Mouse (Mus musculus): ENCODE data around the gene Aif1l. TPM values are rescaled to one million over a fixed set of nuclear protein-coding genes. Genes with fewer than 3 reads are reported as not detected.
A peak's percentile ranks its signal among the peaks of the same experiment; 100 is the strongest.

Gene Aif1l
- 14.8 and 15.6 TPM in 2 replicates for polyA plus RNA-seq (2014; fragmentation: Nextera tagmentation; extraction: Ambion mirVana)

DNA sequence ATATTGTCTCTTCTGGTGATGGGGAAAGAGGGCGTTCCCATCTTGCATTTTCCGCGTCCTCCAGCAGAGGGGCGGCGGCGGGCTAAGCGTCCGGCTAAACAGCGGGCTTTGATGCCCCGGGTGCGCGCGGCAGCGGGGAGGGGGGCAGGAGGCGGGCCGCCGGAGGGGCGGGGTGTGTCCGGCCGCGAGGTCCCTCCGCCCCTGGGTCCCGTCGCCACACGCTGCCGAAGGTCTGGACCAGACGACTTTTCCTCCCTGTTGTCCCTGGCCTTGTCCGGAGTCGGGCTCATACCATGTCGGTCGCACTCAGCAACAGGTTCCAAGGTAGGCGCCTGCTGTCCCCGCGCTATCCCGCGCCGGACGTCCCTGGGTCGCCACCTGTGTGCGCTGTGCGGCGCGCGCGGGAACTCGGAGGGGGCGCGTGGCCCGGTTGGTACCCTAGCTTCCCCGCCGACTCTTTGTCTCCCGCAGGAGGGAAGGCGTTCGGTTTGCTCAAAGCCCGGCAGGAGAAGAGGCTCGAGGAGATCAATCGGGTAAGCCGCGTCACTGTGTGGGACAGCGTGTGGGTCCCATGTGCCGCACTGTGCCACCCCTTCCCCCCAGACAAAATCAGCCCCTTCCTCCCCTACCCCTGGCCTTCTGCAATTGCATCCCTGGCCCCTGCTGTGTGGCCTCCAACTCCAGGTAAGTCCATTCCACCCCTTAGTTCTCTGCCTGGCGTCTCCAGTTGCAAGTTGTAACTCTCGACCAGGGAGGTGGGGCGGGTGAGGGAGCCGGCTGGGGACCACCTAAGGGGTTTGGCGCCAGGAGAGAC is at the start of gene Aif1l:
Gene Aif1l, plus strand, starts transcription at position 82 of the 814 bp plus-strand sequence.
- Histone ChIP-seq H3K4me3 (ENCODE audit: low read depth, low read length) (peak within 1 kb of the TSS; percentile 62), H3K4me2 (peak within 1 kb of the TSS; percentile 88), H3K36me3 (ENCODE audit: control insufficient read depth, insufficient read depth, low read length) (no peaks in the 10 kb centered on the region), H3K9me3 (ENCODE audit: control insufficient read depth, low read length) (no peaks in the 10 kb centered on the region), H3K27me3 (replicated peaks; ENCODE audit: control insufficient read depth, insufficient read depth, low read length) (peaks cover 36% of the 10 kb centered on the region), H3K4me1 (replicated peaks; ENCODE audit: control insufficient read depth, insufficient read depth, low read length) (no peaks in the 10 kb centered on the region; the same call in 1 of the 2 replicates), H3K27ac (ENCODE audit: low read depth, low read length) (no peak within 1 kb of the TSS), H3K9ac (ENCODE audit: low read depth, low read length) (peak within 1 kb of the TSS; percentile 56)
- WGBS = under 1% methylated on average over 58 of the region's 66 CpGs
- ATAC-seq (replicated peaks; ENCODE audit: low FRiP score) = 0 out of 2 replicates have a peak, but pooled peaks have one; percentile 29
- DNase-seq (ENCODE audit: low spot score) = peak; percentile 70

DNA sequence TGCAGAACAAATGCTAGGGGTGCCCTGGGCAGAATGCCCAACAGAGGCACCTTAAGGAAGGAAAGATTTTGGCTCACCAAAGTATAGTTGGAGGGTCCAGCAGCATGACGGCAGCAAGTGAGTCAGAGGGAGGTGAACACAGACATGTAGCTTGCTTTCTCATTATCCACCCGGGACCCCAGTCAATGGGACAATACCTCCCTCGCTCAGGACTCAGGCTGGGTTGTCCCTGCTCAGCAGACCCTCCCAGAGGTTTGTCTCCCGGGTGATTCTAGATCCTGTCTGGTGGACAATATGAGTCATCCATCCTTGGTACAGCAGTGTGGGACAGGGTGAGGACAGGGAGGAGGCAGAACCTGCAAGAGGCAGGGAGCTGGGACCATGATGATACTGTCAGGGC is 49.0 kb upstream of the Aif1l start:
- Histone ChIP-seq H3K9me3 (ENCODE audit: control insufficient read depth, low read length) (no peaks in the 10 kb centered on the region), H3K27ac (ENCODE audit: low read depth, low read length) (no peak overlapping the region), H3K9ac (ENCODE audit: low read depth, low read length) (no peak overlapping the region), H3K4me3 (ENCODE audit: low read depth, low read length) (no peak overlapping the region), H3K4me1 (replicated peaks; ENCODE audit: control insufficient read depth, insufficient read depth, low read length) (0 out of 2 replicates have a peak, but pooled peaks cover 2% of the 10 kb centered on the region), H3K27me3 (replicated peaks; ENCODE audit: control insufficient read depth, insufficient read depth, low read length) (peaks cover 3% of the 10 kb centered on the region; the same call in 1 of the 2 replicates), H3K4me2 (no peak overlapping the region), H3K36me3 (ENCODE audit: control insufficient read depth, insufficient read depth, low read length) (no peaks in the 10 kb centered on the region)
- 69% methylated on average over 4 of the region's 4 CpGs for WGBS
- DNase-seq (ENCODE audit: low spot score) (no peak), ATAC-seq (replicated peaks; ENCODE audit: low FRiP score) (no peak)

DNA sequence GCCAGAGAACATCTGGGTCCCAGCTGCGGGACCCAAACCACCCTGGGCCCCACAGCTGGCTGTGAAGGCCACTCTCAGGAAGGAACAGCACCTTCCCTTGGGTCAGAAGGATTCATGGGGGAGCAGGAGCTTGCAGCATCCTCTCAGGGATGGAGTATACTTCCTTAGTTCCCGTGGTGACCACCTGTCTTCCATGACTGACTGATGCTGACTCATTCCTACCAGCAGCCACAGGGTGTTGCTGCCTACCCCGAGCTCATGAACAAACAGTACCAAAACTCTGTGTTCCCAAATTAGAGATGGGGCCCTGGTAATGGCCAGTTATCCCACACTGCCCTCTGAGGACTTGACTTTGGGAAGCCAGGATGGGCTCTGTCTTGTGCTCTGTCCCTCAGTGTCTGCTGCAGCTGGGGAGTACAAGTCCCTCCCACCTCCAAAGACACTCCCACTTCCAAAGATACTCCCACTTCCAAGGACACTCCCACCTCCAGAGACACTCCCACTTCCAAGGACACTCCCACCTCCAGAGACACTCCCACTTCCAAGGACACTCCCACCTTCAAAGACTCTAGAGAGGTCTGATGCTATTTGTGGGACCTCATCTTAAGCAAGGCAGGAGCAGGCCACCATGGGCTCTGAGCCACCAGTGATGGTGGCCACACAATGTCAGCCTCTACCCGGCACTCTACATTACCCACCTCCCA is 48.1 kb upstream of the Aif1l start:
- H3K9me3 ChIP-seq (ENCODE audit: control insufficient read depth, low read length) = no peaks in the 10 kb centered on the region
- H3K9ac ChIP-seq (ENCODE audit: low read depth, low read length) = no peak overlapping the region
- DNase-seq (ENCODE audit: low spot score) (no peak), ATAC-seq (replicated peaks; ENCODE audit: low FRiP score) (no peak; the same call in 1 of the 2 replicates)
- H3K4me2 ChIP-seq = no peak overlapping the region
- H3K4me3 ChIP-seq (ENCODE audit: low read depth, low read length) = no peak overlapping the region
- no peak overlapping the region for H3K27ac ChIP-seq (ENCODE audit: low read depth, low read length)
- 0 out of 2 replicates have a peak, but pooled peaks cover 2% of the 10 kb centered on the region for H3K4me1 ChIP-seq (replicated peaks; ENCODE audit: control insufficient read depth, insufficient read depth, low read length)
- 51% methylated on average over 4 of the region's 4 CpGs for WGBS
- H3K27me3 ChIP-seq (replicated peaks; ENCODE audit: control insufficient read depth, insufficient read depth, low read length) = peaks cover 3% of the 10 kb centered on the region; the same call in 1 of the 2 replicates
- H3K36me3 ChIP-seq (ENCODE audit: control insufficient read depth, insufficient read depth, low read length) = no peaks in the 10 kb centered on the region

DNA sequence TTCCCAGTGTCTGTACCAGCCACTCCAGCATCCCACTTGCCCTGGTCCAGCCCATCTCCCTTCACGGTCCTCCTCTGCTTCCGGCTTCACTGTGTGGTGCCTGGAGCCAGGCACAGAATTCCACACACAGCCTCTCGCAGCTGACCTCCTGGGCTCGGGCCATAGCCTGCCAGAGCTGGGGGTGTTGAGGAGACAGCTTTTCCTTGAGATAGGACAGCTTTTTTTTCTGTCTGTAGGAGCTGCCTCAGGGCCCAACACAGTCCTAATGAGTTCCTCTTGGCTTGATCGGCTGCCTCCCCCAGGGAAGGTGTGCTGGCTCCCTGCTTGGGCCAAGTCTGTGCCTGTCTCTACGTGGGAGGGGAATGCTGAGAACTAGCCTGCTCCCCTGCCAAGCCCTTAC is 45.9 kb upstream of the Aif1l start:
- Histone ChIP-seq H3K4me3 (ENCODE audit: low read depth, low read length) (no peak overlapping the region), H3K4me2 (no peak overlapping the region), H3K9ac (ENCODE audit: low read depth, low read length) (no peak overlapping the region), H3K9me3 (ENCODE audit: control insufficient read depth, low read length) (no peaks in the 10 kb centered on the region), H3K27ac (ENCODE audit: low read depth, low read length) (peak overlapping the region; percentile 25; the same call in 1 of the 2 replicates), H3K36me3 (ENCODE audit: control insufficient read depth, insufficient read depth, low read length) (no peaks in the 10 kb centered on the region), H3K27me3 (replicated peaks; ENCODE audit: control insufficient read depth, insufficient read depth, low read length) (peaks cover 3% of the 10 kb centered on the region; the same call in 1 of the 2 replicates), H3K4me1 (replicated peaks; ENCODE audit: control insufficient read depth, insufficient read depth, low read length) (0 out of 2 replicates have a peak, but pooled peaks cover 2% of the 10 kb centered on the region)
- no peak for ATAC-seq (replicated peaks; ENCODE audit: low FRiP score)
- DNase-seq (ENCODE audit: low spot score) = no peak
- 22% methylated on average over 6 of the region's 6 CpGs for WGBS

DNA sequence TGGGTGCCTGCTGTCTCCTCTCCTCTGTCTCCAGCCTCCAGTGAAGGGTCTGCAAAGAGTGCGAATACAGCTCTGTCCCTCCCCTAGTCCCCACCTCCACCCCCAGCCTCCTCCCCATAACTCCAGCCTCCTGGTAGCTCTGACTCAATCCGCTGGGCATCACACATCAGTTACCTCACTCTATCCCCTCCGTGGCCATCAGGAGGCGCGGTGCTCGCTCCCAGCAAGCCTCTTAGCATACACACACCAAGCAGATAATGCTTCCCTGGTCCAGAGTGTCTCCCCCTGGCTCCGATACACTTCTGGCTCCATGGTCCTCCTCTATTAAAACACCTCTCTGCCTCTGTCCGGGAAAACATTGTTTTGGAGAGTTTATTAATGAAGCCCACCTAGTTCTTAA is 45.3 kb upstream of the Aif1l start:
- H3K4me3 ChIP-seq (ENCODE audit: low read depth, low read length) = no peak overlapping the region
- H3K36me3 ChIP-seq (ENCODE audit: control insufficient read depth, insufficient read depth, low read length) = no peaks in the 10 kb centered on the region
- H3K4me2 ChIP-seq = no peak overlapping the region
- ATAC-seq (replicated peaks; ENCODE audit: low FRiP score) (no peak), DNase-seq (ENCODE audit: low spot score) (no peak)
- peaks cover 3% of the 10 kb centered on the region; the same call in 1 of the 2 replicates for H3K27me3 ChIP-seq (replicated peaks; ENCODE audit: control insufficient read depth, insufficient read depth, low read length)
- WGBS = 11% methylated on average over 8 of the region's 8 CpGs
- H3K9me3 ChIP-seq (ENCODE audit: control insufficient read depth, low read length) = no peaks in the 10 kb centered on the region
- H3K9ac ChIP-seq (ENCODE audit: low read depth, low read length) = no peak overlapping the region
- H3K27ac ChIP-seq (ENCODE audit: low read depth, low read length) = no peak overlapping the region
- H3K4me1 ChIP-seq (replicated peaks; ENCODE audit: control insufficient read depth, insufficient read depth, low read length) = 0 out of 2 replicates have a peak, but pooled peaks cover 2% of the 10 kb centered on the region

DNA sequence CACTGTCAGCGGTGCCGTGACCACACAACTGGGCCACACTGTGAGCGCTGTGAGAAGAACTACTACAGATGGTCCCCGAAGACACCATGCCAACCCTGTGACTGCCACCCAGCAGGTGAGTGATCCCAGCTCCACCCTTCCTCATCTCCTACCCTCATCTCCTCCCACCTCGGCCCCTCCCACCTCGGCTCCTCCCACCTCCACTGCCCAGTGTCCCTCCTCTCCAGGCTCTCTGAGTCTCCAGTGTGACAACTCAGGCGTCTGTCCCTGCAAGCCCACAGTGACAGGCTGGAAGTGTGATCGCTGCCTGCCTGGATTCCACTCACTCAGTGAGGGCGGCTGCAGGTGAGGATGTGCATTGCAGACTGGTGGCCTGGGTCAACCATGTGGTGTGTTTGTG is 44.3 kb upstream of the Aif1l start:
- Histone ChIP-seq H3K36me3 (ENCODE audit: control insufficient read depth, insufficient read depth, low read length) (no peaks in the 10 kb centered on the region), H3K9me3 (ENCODE audit: control insufficient read depth, low read length) (no peaks in the 10 kb centered on the region), H3K4me2 (no peak overlapping the region), H3K9ac (ENCODE audit: low read depth, low read length) (no peak overlapping the region), H3K27ac (ENCODE audit: low read depth, low read length) (no peak overlapping the region), H3K4me1 (replicated peaks; ENCODE audit: control insufficient read depth, insufficient read depth, low read length) (0 out of 2 replicates have a peak, but pooled peaks cover 2% of the 10 kb centered on the region), H3K4me3 (ENCODE audit: low read depth, low read length) (no peak overlapping the region), H3K27me3 (replicated peaks; ENCODE audit: control insufficient read depth, insufficient read depth, low read length) (peaks cover 3% of the 10 kb centered on the region; the same call in 1 of the 2 replicates)
- 27% methylated on average over 9 of the region's 9 CpGs for WGBS
- DNase-seq (ENCODE audit: low spot score) = no peak
- ATAC-seq (replicated peaks; ENCODE audit: low FRiP score) = no peak

DNA sequence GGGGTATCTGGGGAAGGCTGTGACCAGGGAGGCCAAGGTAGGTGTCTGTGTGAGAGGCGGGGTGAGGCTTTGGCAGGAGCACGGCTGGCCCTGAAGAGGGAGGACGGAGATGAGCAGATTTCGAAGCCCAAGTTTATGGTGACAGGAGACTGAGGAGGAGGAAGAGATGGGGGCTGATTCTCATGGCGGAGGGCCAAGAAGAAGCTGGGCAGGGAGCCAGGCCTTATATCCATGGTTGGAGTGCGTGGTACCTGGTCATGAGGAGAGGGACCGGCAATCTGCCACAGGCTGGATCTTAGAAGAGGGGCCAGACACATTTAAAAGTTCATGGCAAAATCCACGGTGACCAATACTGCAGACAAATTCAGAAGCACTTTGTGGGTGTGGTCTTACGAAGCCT is 43.5 kb upstream of the Aif1l start:
- Histone ChIP-seq H3K4me1 (replicated peaks; ENCODE audit: control insufficient read depth, insufficient read depth, low read length) (0 out of 2 replicates have a peak, but pooled peaks cover 2% of the 10 kb centered on the region), H3K27ac (ENCODE audit: low read depth, low read length) (no peak overlapping the region), H3K27me3 (replicated peaks; ENCODE audit: control insufficient read depth, insufficient read depth, low read length) (peaks cover 3% of the 10 kb centered on the region; the same call in 1 of the 2 replicates), H3K4me2 (no peak overlapping the region), H3K36me3 (ENCODE audit: control insufficient read depth, insufficient read depth, low read length) (no peaks in the 10 kb centered on the region), H3K9ac (ENCODE audit: low read depth, low read length) (no peak overlapping the region), H3K9me3 (ENCODE audit: control insufficient read depth, low read length) (no peaks in the 10 kb centered on the region), H3K4me3 (ENCODE audit: low read depth, low read length) (no peak overlapping the region)
- no peak for ATAC-seq (replicated peaks; ENCODE audit: low FRiP score)
- 76% methylated on average over 9 of the region's 9 CpGs for whole genome bisulfite sequencing
- no peak for DNase-seq (ENCODE audit: low spot score)

DNA sequence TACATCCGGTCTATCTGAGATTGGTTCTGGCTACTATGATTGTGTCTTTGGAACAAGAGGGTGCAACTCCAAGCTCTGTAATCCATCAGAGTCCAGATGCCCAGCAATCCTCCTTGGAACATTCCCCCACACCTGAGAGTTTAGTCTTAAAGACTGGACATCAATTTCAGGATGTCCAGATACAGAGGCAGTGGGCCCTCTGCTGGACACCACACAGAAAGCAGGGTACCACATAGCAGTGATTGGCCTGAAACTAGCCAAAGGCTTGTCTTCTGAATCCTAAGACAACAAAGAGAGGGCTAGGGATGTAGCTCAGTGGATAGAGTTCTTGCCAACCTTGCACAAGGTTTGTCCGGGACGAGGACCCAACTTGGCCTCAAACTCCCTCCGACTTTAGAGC is 37.4 kb upstream of the Aif1l start:
- Histone ChIP-seq H3K27ac (ENCODE audit: low read depth, low read length) (no peak overlapping the region), H3K36me3 (ENCODE audit: control insufficient read depth, insufficient read depth, low read length) (no peaks in the 10 kb centered on the region), H3K4me1 (replicated peaks; ENCODE audit: control insufficient read depth, insufficient read depth, low read length) (no peaks in the 10 kb centered on the region), H3K9me3 (ENCODE audit: control insufficient read depth, low read length) (no peaks in the 10 kb centered on the region), H3K9ac (ENCODE audit: low read depth, low read length) (no peak overlapping the region), H3K4me2 (no peak overlapping the region), H3K27me3 (replicated peaks; ENCODE audit: control insufficient read depth, insufficient read depth, low read length) (no peaks in the 10 kb centered on the region), H3K4me3 (ENCODE audit: low read depth, low read length) (no peak overlapping the region)
- 67% methylated on average over 4 of the region's 4 CpGs for WGBS
- DNase-seq (ENCODE audit: low spot score) (no peak), ATAC-seq (replicated peaks; ENCODE audit: low FRiP score) (no peak)
